Comparison of ENCODE assay signal across 8 mouse cellular contexts in genomic region chr14:25451099-25451667, GRCm38 (mm10). TPM values are rescaled to one million over a fixed set of nuclear protein-coding genes. Genes with fewer than 3 reads are reported as not detected.
DNase-seq lines count a peak whose midpoint lies in the region; ATAC-seq and TF ChIP-seq lines count a peak whose summit lies in the region.
"Had no signal": no experiment of that assay in that cellular context is flagged by ENCODE, and none has a peak within 500 bp of the region (broad histone marks: within the 10 kb centered on the region; RNA-seq: fewer than 3 reads in every experiment).

No protein-coding gene starts in this region.

- no peak overlapping the region for H3K4me3 ChIP-seq in lung, postnatal 0 days (ENCODE audit: low read depth, low read length)
- no peak overlapping the region for H3K4me3 ChIP-seq in lung, adult 2 months (replicated peaks; ENCODE audit: extremely low read depth, low read depth, low read length)
- no peak overlapping the region for H3K4me3 ChIP-seq in intestine, postnatal 0 days (ENCODE audit: low read depth, low read length)
- no peak overlapping the region; the same call in 1 of the 2 replicates for H3K4me3 ChIP-seq in liver, adult 2 months (ENCODE audit: insufficient read depth, low read depth, low read length)
- H3K4me3 ChIP-seq in midbrain, embryonic 14.5 days (replicated peaks; ENCODE audit: low read depth, low read length): no peak overlapping the region

- H3K9ac ChIP-seq in lung, postnatal 0 days (replicated peaks; ENCODE audit: low read depth): no peak overlapping the region
- 0 out of 2 replicates have a peak overlapping the region, but pooled peaks have one; percentile 13 for H3K9ac ChIP-seq in intestine, postnatal 0 days (ENCODE audit: low read depth, low read length)
- H3K9ac ChIP-seq in liver, adult 2 months (ENCODE audit: low read depth, low read length): peak overlapping the region; percentile 60
- H3K9ac ChIP-seq in midbrain, embryonic 14.5 days (replicated peaks; ENCODE audit: low read length): no peak overlapping the region

- peaks cover 8% of the 10 kb centered on the region; the same call in 1 of the 2 replicates for H3K4me1 ChIP-seq in lung, postnatal 0 days (ENCODE audit: insufficient read depth, low read depth, low read length)
- H3K4me1 ChIP-seq in lung, adult 2 months (ENCODE audit: control insufficient read depth, insufficient read depth, low read length): peaks cover 20% of the 10 kb centered on the region
- peaks cover 16% of the 10 kb centered on the region; the same call in 1 of the 2 replicates for H3K4me1 ChIP-seq in intestine, postnatal 0 days (replicated peaks; ENCODE audit: control insufficient read depth, insufficient read depth, low read length)
- peaks cover 16% of the 10 kb centered on the region for H3K4me1 ChIP-seq in liver, adult 2 months (ENCODE audit: control insufficient read depth, insufficient read depth, low read length)
- H3K4me1 ChIP-seq in midbrain, embryonic 14.5 days (ENCODE audit: control insufficient read depth, insufficient read depth, low read length): peaks cover 16% of the 10 kb centered on the region

- no peak overlapping the region for H3K4me2 ChIP-seq in lung, postnatal 0 days (replicated peaks; ENCODE audit: low read depth, low read length)
- H3K4me2 ChIP-seq in intestine, postnatal 0 days (replicated peaks; ENCODE audit: low read depth): peak overlapping the region; percentile 57
- H3K4me2 ChIP-seq in midbrain, embryonic 14.5 days (ENCODE audit: low read length): no peak overlapping the region

- H3K79me2 ChIP-seq in liver, adult 2 months (ENCODE audit: control insufficient read depth, insufficient read depth, low read length): no peaks in the 10 kb centered on the region

- H3K36me3 ChIP-seq in lung, postnatal 0 days (ENCODE audit: insufficient read depth, low read length): no peaks in the 10 kb centered on the region
- H3K36me3 ChIP-seq in intestine, postnatal 0 days (ENCODE audit: control insufficient read depth, insufficient read depth): no peaks in the 10 kb centered on the region
- no peaks in the 10 kb centered on the region for H3K36me3 ChIP-seq in liver, adult 2 months (ENCODE audit: control insufficient read depth, insufficient read depth, low read length)
- no peaks in the 10 kb centered on the region for H3K36me3 ChIP-seq in midbrain, embryonic 14.5 days (ENCODE audit: control insufficient read depth, insufficient read depth, low read length)

- no peaks in the 10 kb centered on the region for H3K9me3 ChIP-seq in lung, postnatal 0 days (ENCODE audit: low read length)
- H3K9me3 ChIP-seq in intestine, postnatal 0 days (ENCODE audit: control insufficient read depth): no peaks in the 10 kb centered on the region
- no peaks in the 10 kb centered on the region for H3K9me3 ChIP-seq in midbrain, embryonic 14.5 days (ENCODE audit: control insufficient read depth, low read length)

- no peak for TF ChIP-seq POLR2A in lung, adult 2 months (IDR thresholded peaks at IDR 0.05; ENCODE audit: borderline replicate concordance, extremely low read depth, low read depth, low read length)
- no peak for TF ChIP-seq POLR2A in liver, adult 2 months (IDR thresholded peaks at IDR 0.05; ENCODE audit: extremely low read depth, insufficient read depth, low read length)

- no peak for TF ChIP-seq EP300 in lung, postnatal 0 days (IDR thresholded peaks at IDR 0.05)

- peak overlapping the region; percentile 40; the same call in 1 of the 2 replicates for H3K27ac ChIP-seq in lung, postnatal 0 days (ENCODE audit: low read length)
- peak overlapping the region; percentile 88 for H3K27ac ChIP-seq in intestine, postnatal 0 days (ENCODE audit: low read depth, low read length)
- H3K27ac ChIP-seq in liver, adult 2 months (replicated peaks; ENCODE audit: insufficient read depth, low read depth, low read length): peak overlapping the region; percentile 96
- H3K27ac ChIP-seq in midbrain, embryonic 14.5 days (replicated peaks; ENCODE audit: low read depth, low read length): no peak overlapping the region

- ATAC-seq in lung, postnatal 0 days: peak; percentile 59
- ATAC-seq in intestine, postnatal 0 days: peak; percentile 66
- ATAC-seq in CD4-positive, CD25-positive, alpha-beta regulatory T cell, adult 4 months: no peak
- ATAC-seq in midbrain, embryonic 14.5 days (ENCODE audit: low FRiP score, low TSS enrichment): no peak
- ATAC-seq: hindbrain, embryonic 16.5 days had no signal

- no peak for TF ChIP-seq CTCF in lung, postnatal 0 days (IDR thresholded peaks at IDR 0.05)
- TF ChIP-seq CTCF in lung, adult 2 months (IDR thresholded peaks at IDR 0.05; ENCODE audit: insufficient read depth, low read length): no peak
- no peak for TF ChIP-seq CTCF in intestine, postnatal 0 days (IDR thresholded peaks at IDR 0.05; ENCODE audit: low read depth)
- no peak for TF ChIP-seq CTCF in liver, adult 2 months (IDR thresholded peaks at IDR 0.05; ENCODE audit: low read depth, low read length)

- WGBS in lung, postnatal 0 days: 16% methylated on average over 7 of the region's 7 CpGs
- WGBS in lung, adult 2 months: 36% methylated on average over 7 of the region's 7 CpGs
- 20% methylated on average over 7 of the region's 7 CpGs for WGBS in intestine, postnatal 0 days
- WGBS in liver, adult 2 months: 10% methylated on average over 7 of the region's 7 CpGs
- 47% methylated on average over 7 of the region's 7 CpGs for WGBS in midbrain, embryonic 14.5 days

- no peaks in the 10 kb centered on the region for H3K27me3 ChIP-seq in lung, postnatal 0 days (replicated peaks; ENCODE audit: insufficient read depth, low read length)
- no peaks in the 10 kb centered on the region for H3K27me3 ChIP-seq in intestine, postnatal 0 days (replicated peaks; ENCODE audit: control insufficient read depth, insufficient read depth, low read length)
- no peaks in the 10 kb centered on the region for H3K27me3 ChIP-seq in liver, adult 2 months (ENCODE audit: control insufficient read depth, insufficient read depth, low read length)
- no peaks in the 10 kb centered on the region for H3K27me3 ChIP-seq in midbrain, embryonic 14.5 days (ENCODE audit: control insufficient read depth, insufficient read depth, low read length)

- no peak for DNase-seq in lung, postnatal 0 days (ENCODE audit: low spot score)
- DNase-seq in lung, adult 2 months: no peak
- DNase-seq in liver, adult 2 months (ENCODE audit: extremely low read depth, low read depth, low spot score): peak; percentile 97
- DNase-seq in right cerebral cortex, postnatal 14 days: no peak
- DNase-seq in midbrain, embryonic 14.5 days: no peak

RNA-seq across cellular contexts. Expression of gene Zmiz1, which starts 7.8 kb away (rescaled TPM):
- polyA plus RNA-seq in lung, postnatal 0 days (2015; fragmentation: Nextera tagmentation; extraction: Ambion mirVana): 18.0 and 20.2 TPM in 2 replicates
- 51.6 and 52.6 TPM in 2 replicates for polyA plus RNA-seq in lung, adult 2 months (2012; rRNA removed)
- 12.4 and 13.5 TPM in 2 replicates for polyA plus RNA-seq in intestine, postnatal 0 days (2015; fragmentation: Nextera tagmentation; extraction: Ambion mirVana)
- 5.3 and 10.1 TPM in 2 replicates for total RNA-seq in liver, adult 2 months (2014; rRNA removed)
- 10.2 and 11.0 TPM in 2 replicates for polyA plus RNA-seq in liver, adult 2 months (2012; rRNA removed)
- 10 to 100 TPM; 21.2 to 34.3 TPM for polyA plus RNA-seq in CD4-positive, CD25-positive, alpha-beta regulatory T cell, adult 4 months (2017; shearing (Covaris generic))
- 73.1 and 91.0 TPM in 2 replicates for polyA plus RNA-seq in midbrain, embryonic 14.5 days (2014; fragmentation: Nextera tagmentation; extraction: Ambion mirVana)

Comparison
In these comparisons a context has a peak if more than half of its experiments do, and no peak if none do; other contexts are left out.
1. ATAC-seq: peak in lung, postnatal 0 days (single experiment) and intestine, postnatal 0 days (single experiment); none in CD4-positive, CD25-positive, alpha-beta regulatory T cell, adult 4 months (single experiment) and midbrain, embryonic 14.5 days (single experiment).
2. H3K9ac ChIP-seq: peak in intestine, postnatal 0 days (single experiment) and liver, adult 2 months (single experiment); none in lung, postnatal 0 days (single experiment) and midbrain, embryonic 14.5 days (single experiment).